Mouse (Mus musculus) bone marrow, adult 2 months (tissue): Measurements from ENCODE around the gene Gm4846. TPM values are rescaled to one million over a fixed set of nuclear protein-coding genes. Genes with fewer than 3 reads are reported as not detected.

Experiments
- H3K27ac ChIP-seq: fragments of 200-500 bp; 2 replicates; pipeline ENCODE4 v1.5.1; 2012; ENCODE audit warnings: low read depth, mild to moderate bottlenecking, control low read depth, inconsistent platforms, low read length; ENCODE audit not compliant: control insufficient read depth, poor library complexity, insufficient read depth
- H3K4me1 ChIP-seq: fragments of 200-500 bp; 2 replicates; pipeline ENCODE4 v1.6.1; 2011; ENCODE audit warnings: low read length; ENCODE audit not compliant: control insufficient read depth, insufficient read depth
- H3K4me3 ChIP-seq: fragments of 200-500 bp; replicated peaks from 2 replicates; pipeline ENCODE3; 2011; ENCODE audit warnings: mild to moderate bottlenecking, low read depth, low read length, control low read depth; ENCODE audit not compliant: control insufficient read depth
- CTCF ChIP-seq: fragments of 200-500 bp; IDR thresholded peaks from 2 replicates; pipeline ENCODE4 v1.5.1; 2011; ENCODE audit warnings: low read length, control low read depth; ENCODE audit not compliant: control insufficient read depth, insufficient read depth
- POLR2A ChIP-seq: fragments of 200-500 bp; IDR thresholded peaks from 2 replicates; pipeline ENCODE4 v1.6.1; 2011; ENCODE audit warnings: low read depth, mild to moderate bottlenecking, control low read depth, low read length, borderline replicate concordance; ENCODE audit not compliant: control insufficient read depth
- WGBS: fragments of 180-500 bp; shearing (Covaris S2); methylation state at CpG from one replicate; pipeline ENCODE4 v1.1.7; 2018; 5-methylcytosine and 5-hydroxymethylcytosine counted together
- polyA plus RNA-seq: library from polyadenylated mRNA; stranded (reverse); fragments of >200 nt; gene quantifications from 2 replicates; pipeline ENCODE4 v1.2.4, GENCODE M21; 2011; ENCODE audit warnings: low replicate concordance; ENCODE audit not compliant: missing spikeins, insufficient read depth, insufficient read length

Gene Gm4846
- polyA plus RNA-seq, 1 experiment = not detected

GRCm38 (mm10) chr1:166439426-166439825, 58.0 kb downstream of the Gm4846 start:
- TF ChIP-seq CTCF (no peak), POLR2A (no peak)
- 76% methylated on average over 6 of the region's 6 CpGs for WGBS

More at GRCm38 (mm10) chr1:166439426-166439825, 58.0 kb downstream of the Gm4846 start:
- no peaks in the 10 kb centered on the region; the same call in 1 of the 2 replicates for H3K4me1 ChIP-seq
- no peak overlapping the region for H3K4me3 ChIP-seq
- H3K27ac ChIP-seq = no peak overlapping the region

Other genes with a start within 250 kb of the Gm4846 start
- gene Ildr2, start 243.4 kb downstream of the Gm4846 start, polyA plus RNA-seq = not detected in 2 replicates
- 12.3 and 18.4 TPM in 2 replicates for gene Tada1, start 118.5 kb downstream of the Gm4846 start, polyA plus RNA-seq
- 1.2 and 3.4 TPM in 2 replicates for gene Pogk, start 87.7 kb downstream of the Gm4846 start, polyA plus RNA-seq
- not detected in 2 replicates for gene Gm4847, start 150.1 kb upstream of the Gm4846 start, polyA plus RNA-seq
- gene Fmo9, start 184.3 kb upstream of the Gm4846 start, polyA plus RNA-seq = not detected in 2 replicates